Mouse (Mus musculus): Measurements from ENCODE around the gene Best2.

- TF ChIP-seq GATA1 (IDR thresholded peaks at IDR 0.05; ENCODE audit: borderline replicate concordance, low read length) (no peak), FLI1 (IDR thresholded peaks at IDR 0.05; ENCODE audit: low read length) (no peak)
These were observed 14.9 kb upstream of the Best2 start for GRCm38 (mm10) chr8:85029271-85029670.
